Mouse (Mus musculus) heart, embryonic 11.5 days (tissue): ENCODE results near the gene Hdhd5. TPM values are rescaled to one million over a fixed set of nuclear protein-coding genes. Genes with fewer than 3 reads are reported as not detected.
A peak's percentile ranks its signal among the peaks of the same experiment; 100 is the strongest.

Source experiments
- ATAC-seq: fragments of 200-750 bp; cut with Nextera tagmentation; replicated peaks from 2 replicates; pipeline ENCODE4 v1.8.0; 2017; ENCODE audit warnings: moderate library complexity; ENCODE audit not compliant: insufficient number of reproducible peaks, low FRiP score, low TSS enrichment
- H3K27ac ChIP-seq: fragments of 300-500 bp; sonication (generic); 2 replicates; pipeline ENCODE4 v1.5.1; 2014; ENCODE audit warnings: mild to moderate bottlenecking, low read depth, low read length
- H3K27me3 ChIP-seq: fragments of 300-500 bp; sonication (generic); 2 replicates; pipeline ENCODE4 v1.6.1; 2014; ENCODE audit warnings: mild to moderate bottlenecking, low read length, mixed read lengths; ENCODE audit not compliant: control insufficient read depth, insufficient read depth
- H3K36me3 ChIP-seq: fragments of 300-500 bp; sonication (generic); 2 replicates; pipeline ENCODE4 v1.6.1; 2014; ENCODE audit warnings: mild to moderate bottlenecking, low read length, moderate library complexity, mixed read lengths; ENCODE audit not compliant: control insufficient read depth, insufficient read depth
- H3K4me1 ChIP-seq: fragments of 300-500 bp; sonication (generic); 2 replicates; pipeline ENCODE4 v1.6.1; 2014; ENCODE audit warnings: low read length; ENCODE audit not compliant: control insufficient read depth, insufficient read depth
- H3K4me2 ChIP-seq: fragments of 300-500 bp; sonication (generic); 2 replicates; pipeline ENCODE4 v1.6.1; 2014; ENCODE audit warnings: mild to moderate bottlenecking, moderate library complexity
- H3K4me3 ChIP-seq: fragments of 300-500 bp; sonication (generic); 2 replicates; pipeline ENCODE4 v1.5.1; 2014; ENCODE audit warnings: low read depth, low read length
- H3K9ac ChIP-seq: fragments of 300-500 bp; sonication (generic); 2 replicates; pipeline ENCODE4 v1.6.1; 2014; ENCODE audit warnings: mild to moderate bottlenecking, low read depth, low read length, moderate library complexity
- H3K9me3 ChIP-seq: fragments of 300-500 bp; sonication (generic); replicated peaks from 2 replicates; pipeline ENCODE4 v1.6.1; 2016; ENCODE audit warnings: low read length; ENCODE audit not compliant: control insufficient read depth
- WGBS: fragments of 180-500 bp; shearing (Covaris S2); extraction: QIAGEN DNeasy Blood & Tissue Kit; methylation state at CpG from one replicate; pipeline ENCODE4 v1.1.7; 2014; ENCODE audit not compliant: insufficient replicate concordance; 5-methylcytosine and 5-hydroxymethylcytosine counted together
- polyA plus RNA-seq: library from polyadenylated mRNA; unstranded; fragments of >200 nt; fragmentation: Nextera tagmentation; extraction: Ambion mirVana; gene quantifications from 2 replicates; pipeline ENCODE4 v1.2.1, GENCODE M21; 2014

Gene Hdhd5
- 13.2 and 17.5 TPM in 2 replicates for polyA plus RNA-seq

DNA sequence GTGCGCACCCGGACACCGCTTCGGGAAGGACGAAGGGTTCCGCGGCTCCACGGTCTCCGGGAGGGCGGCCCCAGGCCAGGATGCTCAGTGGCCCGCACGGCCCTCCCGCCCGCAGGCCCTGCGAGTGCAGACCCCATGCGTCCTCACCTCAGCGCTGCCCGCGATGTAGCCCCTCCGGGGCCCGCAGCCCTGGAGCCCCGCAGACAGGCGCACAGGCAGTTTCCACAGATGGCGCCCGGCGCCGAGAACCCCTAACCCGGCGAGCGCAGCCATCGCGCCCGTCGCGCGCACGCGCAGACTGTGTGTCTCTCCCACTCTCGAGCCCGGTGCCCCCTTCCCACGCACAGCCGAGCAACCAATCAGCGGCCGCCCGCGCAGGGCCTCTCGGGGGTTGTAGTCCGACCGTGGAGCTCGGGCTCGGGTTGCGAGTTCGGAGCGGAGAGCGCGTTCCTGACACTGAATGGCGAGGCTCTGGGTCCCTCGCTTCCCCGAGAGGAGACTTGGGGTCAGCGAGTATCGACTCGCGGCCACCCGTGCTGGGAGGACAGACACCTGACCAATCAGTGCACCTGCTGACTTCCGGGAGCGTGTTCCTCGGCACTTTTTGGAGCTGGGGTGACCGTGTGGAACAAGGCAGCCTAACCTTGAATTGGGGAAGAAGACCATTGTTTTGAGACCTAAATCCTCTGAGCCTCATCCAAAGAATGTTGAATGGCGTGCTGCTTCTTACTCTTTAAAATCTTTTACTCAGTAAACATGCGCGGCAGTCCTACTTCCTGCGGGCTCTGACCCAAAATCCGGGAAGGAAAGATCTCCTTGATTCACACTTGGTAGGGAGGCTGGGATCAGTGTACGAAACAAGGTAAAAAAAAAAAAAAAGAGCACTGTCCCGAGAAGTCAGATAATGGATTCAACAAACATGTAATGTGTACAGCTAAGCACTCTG lies at the start of gene Hdhd5:
Gene Hdhd5 (minus strand): TSS at position 300 of the 946 bp plus-strand sequence.
- ATAC-seq = peak; percentile 96
- Histone ChIP-seq H3K27ac (peak within 1 kb of the TSS; percentile 41; the same call in 1 of the 2 replicates), H3K9me3 (no peaks in the 10 kb centered on the region), H3K36me3 (no peaks in the 10 kb centered on the region), H3K9ac (peak within 1 kb of the TSS; percentile 91), H3K4me1 (peaks cover 13% of the 10 kb centered on the region; the same call in 1 of the 2 replicates), H3K4me3 (peak within 1 kb of the TSS; percentile 81), H3K27me3 (no peaks in the 10 kb centered on the region), H3K4me2 (peak within 1 kb of the TSS; percentile 79)
- under 1% methylated on average over 70 of the region's 75 CpGs for WGBS

DNA sequence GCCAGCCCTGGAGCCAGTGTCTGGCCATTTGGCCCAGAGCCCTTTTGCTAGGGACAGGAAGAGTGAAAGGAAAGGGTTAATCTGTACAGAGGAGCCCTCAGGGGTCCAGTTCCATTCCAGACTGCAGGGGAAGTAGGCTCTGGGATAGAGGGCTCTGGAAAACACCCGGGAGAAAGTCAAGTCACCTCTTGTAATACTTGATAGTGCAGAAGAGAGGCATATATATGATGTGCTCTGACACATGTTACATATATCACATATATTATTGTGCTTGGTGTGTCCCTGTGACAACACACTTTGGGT lies 49.5 kb upstream of the Hdhd5 start:
- Histone ChIP-seq H3K36me3 (no peaks in the 10 kb centered on the region), H3K4me1 (peaks cover 8% of the 10 kb centered on the region; the same call in 1 of the 2 replicates), H3K9me3 (no peaks in the 10 kb centered on the region), H3K9ac (peak overlapping the region; percentile 56), H3K4me2 (peak overlapping the region; percentile 93), H3K4me3 (peak overlapping the region; percentile 50), H3K27ac (no peak overlapping the region), H3K27me3 (0 out of 2 replicates have a peak, but pooled peaks cover 9% of the 10 kb centered on the region)
- WGBS = 0% methylated on average over 1 of the region's 1 CpGs
- ATAC-seq = no peak

DNA sequence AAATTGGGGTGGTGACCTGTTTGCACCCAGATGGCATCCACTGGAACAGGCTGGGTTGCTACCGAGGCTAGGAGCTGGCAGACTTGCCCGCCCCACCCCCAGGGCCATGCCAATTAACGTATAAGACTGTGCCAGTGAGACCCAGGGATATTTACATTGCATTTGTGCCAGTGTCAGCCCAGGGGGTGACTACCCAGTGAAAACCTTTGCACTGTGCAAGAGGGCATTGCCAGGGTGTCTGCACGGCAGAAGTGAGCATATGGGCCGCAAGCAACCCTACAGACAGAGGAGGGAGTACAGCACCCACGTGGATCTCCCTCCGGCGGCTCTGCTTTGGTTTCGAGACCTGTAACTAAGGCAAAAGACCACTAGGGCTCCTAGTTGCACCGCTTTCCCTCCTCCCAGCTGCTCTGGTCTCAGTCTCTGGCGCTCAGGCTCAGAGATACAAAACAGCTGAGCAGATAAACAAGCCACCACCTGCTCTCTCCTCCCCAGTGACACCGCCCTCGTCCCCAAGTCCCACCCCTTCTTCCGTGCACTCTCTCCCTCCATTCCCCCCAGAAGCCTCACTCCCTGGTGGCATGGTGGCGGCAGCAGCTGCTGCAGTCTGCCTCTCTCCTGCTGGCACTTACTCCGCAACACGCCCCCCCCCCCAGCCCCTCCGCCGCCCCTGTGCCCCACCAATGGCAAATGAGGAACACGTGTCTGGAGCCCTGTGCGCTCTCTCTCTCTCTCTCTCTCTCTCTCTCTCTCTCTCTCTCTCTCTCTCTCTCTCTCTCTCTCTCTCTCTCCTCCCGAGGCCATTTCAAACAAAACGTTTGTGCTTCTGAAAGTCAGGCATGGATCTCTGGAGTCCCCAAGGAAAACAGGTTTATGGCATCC lies 49.0 kb upstream of the Hdhd5 start:
- H3K27me3 ChIP-seq = 0 out of 2 replicates have a peak, but pooled peaks cover 9% of the 10 kb centered on the region
- peak overlapping the region; percentile 64 for H3K9ac ChIP-seq
- ATAC-seq = peak; percentile 84
- H3K4me1 ChIP-seq = peaks cover 8% of the 10 kb centered on the region; the same call in 1 of the 2 replicates
- H3K9me3 ChIP-seq = no peaks in the 10 kb centered on the region
- peak overlapping the region; percentile 50 for H3K4me3 ChIP-seq
- no peaks in the 10 kb centered on the region for H3K36me3 ChIP-seq
- H3K27ac ChIP-seq = no peak overlapping the region
- under 1% methylated on average over 23 of the region's 23 CpGs for WGBS
- peak overlapping the region; percentile 93 for H3K4me2 ChIP-seq

DNA sequence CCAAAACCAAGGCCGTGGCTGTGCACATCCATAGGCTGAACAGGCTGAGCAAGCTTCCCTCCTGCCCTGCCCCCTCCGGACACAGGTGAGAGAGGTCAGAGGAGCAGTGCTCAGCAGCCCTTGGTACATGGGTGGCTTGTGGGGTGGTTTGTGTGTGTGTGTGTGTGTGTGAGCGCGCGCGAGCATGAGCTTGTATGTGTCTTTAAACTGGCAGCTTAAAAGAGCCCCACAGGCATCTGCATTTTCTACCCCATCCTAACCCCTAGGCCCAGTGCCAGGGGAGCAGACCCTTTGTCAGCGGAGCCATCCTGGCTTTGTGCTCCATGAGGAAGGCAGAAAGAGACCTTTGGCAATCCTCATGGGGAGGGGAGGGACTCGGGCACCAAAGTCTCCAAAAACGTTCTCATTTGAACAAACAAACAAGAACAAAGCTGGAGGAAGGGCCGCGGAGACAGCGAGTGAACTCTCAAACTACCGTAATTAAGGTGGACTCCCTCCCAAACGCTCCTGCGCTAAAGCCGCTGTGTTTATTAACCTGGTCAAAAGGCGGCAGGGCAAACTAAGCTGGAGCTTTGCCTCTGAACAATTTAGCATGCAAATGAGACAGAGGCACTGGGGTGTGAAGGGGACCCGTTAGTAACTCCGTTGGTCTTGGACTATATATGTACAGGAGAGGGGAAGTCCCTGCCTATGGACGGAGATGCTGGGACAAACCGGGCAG lies 48.2 kb upstream of the Hdhd5 start:
- Histone ChIP-seq H3K36me3 (no peaks in the 10 kb centered on the region), H3K27ac (no peak overlapping the region), H3K27me3 (0 out of 2 replicates have a peak, but pooled peaks cover 9% of the 10 kb centered on the region), H3K4me2 (peak overlapping the region; percentile 93), H3K4me1 (peaks cover 8% of the 10 kb centered on the region; the same call in 1 of the 2 replicates), H3K4me3 (peak overlapping the region; percentile 50), H3K9ac (peak overlapping the region; percentile 64), H3K9me3 (no peaks in the 10 kb centered on the region)
- ATAC-seq = no peak
- WGBS = 6% methylated on average over 21 of the region's 21 CpGs

DNA sequence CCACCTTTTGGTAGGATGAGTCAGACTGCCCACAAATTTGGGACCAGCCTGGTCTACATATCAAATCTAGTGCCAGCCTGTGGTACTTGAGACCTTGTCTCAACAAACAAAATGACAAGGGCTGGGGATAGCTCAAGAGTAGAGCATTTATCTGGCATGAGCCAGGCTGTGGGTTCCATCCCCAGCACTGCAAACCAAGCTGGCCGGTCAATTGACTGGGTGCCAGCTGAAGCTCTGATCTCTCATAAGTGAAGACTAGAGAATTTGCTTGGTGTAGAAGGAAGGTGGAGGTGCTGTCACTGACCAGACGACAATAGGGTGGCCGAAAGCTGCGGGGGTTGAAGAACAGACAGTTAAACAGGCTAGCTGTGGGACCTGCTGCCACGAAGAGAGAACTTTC lies 47.4 kb upstream of the Hdhd5 start:
- no peak for ATAC-seq
- Histone ChIP-seq H3K27me3 (0 out of 2 replicates have a peak, but pooled peaks cover 9% of the 10 kb centered on the region), H3K9ac (no peak overlapping the region), H3K4me1 (peaks cover 8% of the 10 kb centered on the region; the same call in 1 of the 2 replicates), H3K4me3 (no peak overlapping the region), H3K36me3 (no peaks in the 10 kb centered on the region), H3K27ac (no peak overlapping the region), H3K9me3 (no peaks in the 10 kb centered on the region), H3K4me2 (no peak overlapping the region; the same call in 1 of the 2 replicates)
- WGBS = 46% methylated on average over 5 of the region's 5 CpGs

DNA sequence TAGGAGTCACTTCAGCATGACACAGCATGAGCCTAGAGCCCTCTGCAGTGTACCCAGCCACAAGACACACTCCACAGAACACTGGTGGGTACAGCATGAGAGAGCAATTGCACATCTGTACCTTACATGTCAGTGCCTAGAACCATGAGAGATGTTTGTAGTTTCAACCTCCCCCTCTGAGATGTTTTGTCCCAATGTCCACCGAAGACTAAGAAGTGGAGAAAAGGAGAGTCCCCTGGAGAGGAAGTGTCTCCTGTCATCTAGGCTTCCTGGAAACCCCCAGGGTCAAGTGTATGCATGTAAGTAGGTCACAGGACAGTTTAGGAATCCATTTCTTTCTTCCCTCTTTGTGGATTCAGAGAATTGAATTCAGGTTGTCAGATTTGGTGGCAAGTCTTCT lies 41.3 kb upstream of the Hdhd5 start:
- Histone ChIP-seq H3K9ac (no peak overlapping the region), H3K4me2 (no peak overlapping the region), H3K27me3 (no peaks in the 10 kb centered on the region), H3K27ac (no peak overlapping the region), H3K4me1 (no peaks in the 10 kb centered on the region), H3K36me3 (no peaks in the 10 kb centered on the region), H3K4me3 (no peak overlapping the region), H3K9me3 (no peaks in the 10 kb centered on the region)
- ATAC-seq = no peak
- 47% methylated on average over 1 of the region's 1 CpGs for WGBS

DNA sequence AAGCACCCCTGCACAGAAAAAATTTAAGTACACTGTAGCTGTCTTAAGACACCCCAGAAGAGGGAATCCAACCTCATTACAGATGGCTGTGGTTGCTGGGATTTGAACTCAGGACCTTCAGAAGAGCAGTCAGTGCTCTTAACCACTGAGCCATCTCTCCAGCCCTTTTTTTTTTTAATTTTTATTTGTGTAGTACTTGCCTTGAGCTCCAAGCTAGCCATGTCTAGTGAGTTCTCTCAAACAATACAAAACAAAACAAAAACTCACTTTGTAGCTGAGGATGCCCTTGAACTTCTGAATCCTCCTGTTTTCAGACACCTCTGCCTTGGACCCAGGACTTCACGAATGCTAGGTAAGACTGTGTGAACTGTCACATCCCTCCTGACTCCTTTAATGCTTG lies 37.1 kb upstream of the Hdhd5 start:
- ATAC-seq = no peak
- Histone ChIP-seq H3K27ac (no peak overlapping the region), H3K4me3 (no peak overlapping the region), H3K27me3 (no peaks in the 10 kb centered on the region), H3K9ac (no peak overlapping the region), H3K4me2 (no peak overlapping the region), H3K36me3 (no peaks in the 10 kb centered on the region), H3K4me1 (no peaks in the 10 kb centered on the region), H3K9me3 (no peaks in the 10 kb centered on the region)
- WGBS = 91% methylated on average over 1 of the region's 1 CpGs
